Mouse (Mus musculus) embryonic facial prominence, embryonic 14.5 days (tissue): ENCODE data around the gene Il17rd. TPM values are rescaled to one million over a fixed set of nuclear protein-coding genes. Genes with fewer than 3 reads are reported as not detected.

ENCODE experiments used
- ATAC-seq: fragments of 200-750 bp; cut with Nextera tagmentation; 2 replicates; pipeline ENCODE4 v1.8.0; 2017; ENCODE audit warnings: low read depth, moderate number of reproducible peaks, moderate TSS enrichment
- DNase-seq: peaks from one replicate; pipeline ENCODE4 v3.0.0-alpha.2; 2015; ENCODE audit warnings: low spot score
- H3K27ac ChIP-seq: fragments of 300-500 bp; sonication (generic); replicated peaks from 2 replicates; pipeline ENCODE4 v1.5.1; 2014; ENCODE audit warnings: low read depth, mild to moderate bottlenecking, low read length, moderate library complexity
- H3K27me3 ChIP-seq: fragments of 300-500 bp; sonication (generic); replicated peaks from 2 replicates; pipeline ENCODE4 v1.6.1; 2014; ENCODE audit warnings: low read length; ENCODE audit not compliant: control insufficient read depth, insufficient read depth
- H3K36me3 ChIP-seq: fragments of 300-500 bp; sonication (generic); 2 replicates; pipeline ENCODE4 v1.6.1; 2014; ENCODE audit warnings: low read length, mixed read lengths; ENCODE audit not compliant: control insufficient read depth, insufficient read depth
- H3K4me1 ChIP-seq: fragments of 300-500 bp; sonication (generic); 2 replicates; pipeline ENCODE4 v1.6.1; 2014; ENCODE audit warnings: antibody characterized with exemption, low read length; ENCODE audit not compliant: control insufficient read depth, insufficient read depth
- H3K4me2 ChIP-seq: fragments of 300-500 bp; sonication (generic); 2 replicates; pipeline ENCODE4 v1.6.1; 2014; ENCODE audit warnings: low read depth, mild to moderate bottlenecking, low read length, moderate library complexity, mixed read lengths
- H3K4me3 ChIP-seq: fragments of 300-500 bp; sonication (generic); 2 replicates; pipeline ENCODE4 v1.5.1; 2014; ENCODE audit warnings: low read depth, mild to moderate bottlenecking, low read length
- H3K9ac ChIP-seq: fragments of 300-500 bp; sonication (generic); 2 replicates; pipeline ENCODE4 v1.6.1; 2014; ENCODE audit warnings: low read depth, mild to moderate bottlenecking, low read length, moderate library complexity, mixed read lengths
- H3K9me3 ChIP-seq: fragments of 300-500 bp; sonication (generic); 2 replicates; pipeline ENCODE4 v1.6.1; 2016; ENCODE audit warnings: low read length; ENCODE audit not compliant: control insufficient read depth
- WGBS: fragments of 180-500 bp; shearing (Covaris S2); extraction: QIAGEN DNeasy Blood & Tissue Kit; methylation state at CpG from one replicate; pipeline ENCODE4 v1.1.7; 2014; 5-methylcytosine and 5-hydroxymethylcytosine counted together
- polyA plus RNA-seq: library from polyadenylated mRNA; unstranded; fragments of >200 nt; fragmentation: Nextera tagmentation; extraction: Ambion mirVana; gene quantifications from 2 replicates; pipeline ENCODE4 v1.2.1, GENCODE M21; 2014

Gene Il17rd
- polyA plus RNA-seq, 1 experiment from 2014 or later, result 4.9 TPM

- Histone ChIP-seq H3K4me3 (no peak overlapping the region), H3K27ac (no peak overlapping the region), H3K4me2 (no peak overlapping the region), H3K36me3 (no peaks in the 10 kb centered on the region), H3K9ac (no peak overlapping the region), H3K27me3 (no peaks in the 10 kb centered on the region), H3K4me1 (peaks cover 18% of the 10 kb centered on the region), H3K9me3 (no peaks in the 10 kb centered on the region)
- ATAC-seq (no peak), DNase-seq (no peak)
- 90% methylated on average over 5 of the region's 5 CpGs for WGBS
These were observed 110.7 kb downstream of the Il17rd start for GRCm38 (mm10) chr14:27149401-27149800.

GRCm38 (mm10) chr14:27150011-27150640 lies 111.4 kb downstream of the Il17rd start:
- no peaks in the 10 kb centered on the region for H3K27me3 ChIP-seq
- H3K27ac ChIP-seq, result no peak overlapping the region
- no peaks in the 10 kb centered on the region for H3K9me3 ChIP-seq
- no peak overlapping the region for H3K4me3 ChIP-seq
- DNase-seq (no peak), ATAC-seq (no peak)
- no peak overlapping the region for H3K9ac ChIP-seq
- H3K4me1 ChIP-seq, result peaks cover 11% of the 10 kb centered on the region
- no peaks in the 10 kb centered on the region for H3K36me3 ChIP-seq
- H3K4me2 ChIP-seq, result no peak overlapping the region
- 49% methylated on average over 6 of the region's 6 CpGs for WGBS

GRCm38 (mm10) chr14:27151432-27151831 lies 112.7 kb downstream of the Il17rd start:
- Histone ChIP-seq H3K4me2 (no peak overlapping the region), H3K27ac (no peak overlapping the region), H3K27me3 (no peaks in the 10 kb centered on the region), H3K36me3 (no peaks in the 10 kb centered on the region), H3K9me3 (no peaks in the 10 kb centered on the region), H3K4me3 (no peak overlapping the region), H3K4me1 (0 out of 2 replicates have a peak, but pooled peaks cover 3% of the 10 kb centered on the region), H3K9ac (no peak overlapping the region; the same call in 1 of the 2 replicates)
- whole genome bisulfite sequencing, result 13% methylated on average over 8 of the region's 8 CpGs
- peak; percentile 69 for DNase-seq
- peak; percentile 58; the same call in 1 of the 2 replicates for ATAC-seq

- H3K9me3 ChIP-seq, result no peaks in the 10 kb centered on the region
- no peak overlapping the region for H3K27ac ChIP-seq
- WGBS, result 56% methylated on average over 6 of the region's 6 CpGs
These were observed 116.3 kb downstream of the Il17rd start for GRCm38 (mm10) chr14:27155088-27155487.

GRCm38 (mm10) chr14:27156032-27156431 lies 117.3 kb downstream of the Il17rd start:
- peak; percentile 53 for DNase-seq
- no peak for ATAC-seq

More at GRCm38 (mm10) chr14:27155088-27155487, 116.3 kb downstream of the Il17rd start:
- Histone ChIP-seq H3K4me1 (0 out of 2 replicates have a peak, but pooled peaks cover 3% of the 10 kb centered on the region), H3K9ac (no peak overlapping the region), H3K4me2 (no peak overlapping the region), H3K4me3 (no peak overlapping the region), H3K36me3 (no peaks in the 10 kb centered on the region), H3K27me3 (no peaks in the 10 kb centered on the region)
- ATAC-seq (no peak; the same call in 1 of the 2 replicates), DNase-seq (peak; percentile 40)

More at GRCm38 (mm10) chr14:27156032-27156431, 117.3 kb downstream of the Il17rd start:
- H3K9ac ChIP-seq, result no peak overlapping the region
- H3K4me3 ChIP-seq, result no peak overlapping the region
- no peaks in the 10 kb centered on the region for H3K36me3 ChIP-seq
- no peaks in the 10 kb centered on the region for H3K9me3 ChIP-seq
- H3K27me3 ChIP-seq, result no peaks in the 10 kb centered on the region
- H3K4me1 ChIP-seq, result 0 out of 2 replicates have a peak, but pooled peaks cover 3% of the 10 kb centered on the region
- no peak overlapping the region for H3K4me2 ChIP-seq
- 70% methylated on average over 6 of the region's 6 CpGs for whole genome bisulfite sequencing
- no peak overlapping the region for H3K27ac ChIP-seq

Other genes starting within 250 kb of the Il17rd start
- 0.54 and 0.55 TPM in 2 replicates for gene Asb14, start 144.4 kb upstream of the Il17rd start, polyA plus RNA-seq
- 48.6 and 50.8 TPM in 2 replicates for gene Appl1, start 67.7 kb upstream of the Il17rd start, polyA plus RNA-seq
- 0.19 TPM in 1 of 2 replicates, not detected in the other for gene Hesx1, start 44.5 kb upstream of the Il17rd start, polyA plus RNA-seq
- gene Arhgef3, start 76.0 kb downstream of the Il17rd start, polyA plus RNA-seq, result 14.4 and 15.3 TPM in 2 replicates